Mouse (Mus musculus) spleen, adult 2 months (tissue): ENCODE results near the gene Hoxb7.

Experiments used
- CTCF ChIP-seq: fragments of 200-500 bp; IDR thresholded peaks from 2 replicates; pipeline ENCODE4 v1.5.1; 2011; ENCODE audit warnings: mild to moderate bottlenecking, inconsistent platforms; ENCODE audit not compliant: insufficient read depth, insufficient read length, insufficient replicate concordance; ENCODE audit errors: extremely low read depth
- POLR2A ChIP-seq: fragments of 200-500 bp; IDR thresholded peaks from 2 replicates; pipeline ENCODE4 v1.6.1; 2011; ENCODE audit warnings: low read depth, low read length, inconsistent platforms

- TF ChIP-seq CTCF (no peak), POLR2A (no peak)
Observed at GRCm38 (mm10) chr11:96275896-96276295, 10.5 kb upstream of the Hoxb7 start.
